Mouse (Mus musculus): ENCODE results near the gene Fam170b.

The Fam170b gene

GRCm38 (mm10) chr14:32827994-32828650, 5.6 kb upstream of the Fam170b start:
- no peak for DNase-seq

GRCm38 (mm10) chr14:32835181-32835580, 1.4 kb downstream of the Fam170b start:
- peak in 1 of 2 experiments; percentile 27 for DNase-seq

GRCm38 (mm10) chr14:32835596-32835995, 1.8 kb downstream of the Fam170b start:
- DNase-seq = peak; percentile 53

GRCm38 (mm10) chr14:32836191-32836590, 2.4 kb downstream of the Fam170b start:
- DNase-seq = no peak

- DNase-seq = no peak
Measured at GRCm38 (mm10) chr14:32842052-32842451, 8.3 kb downstream of the Fam170b start.

- DNase-seq = no peak
Measured at GRCm38 (mm10) chr14:32854059-32854458, 20.3 kb downstream of the Fam170b start.

- DNase-seq = no peak
Measured at GRCm38 (mm10) chr14:32856246-32856645, 22.5 kb downstream of the Fam170b start.

GRCm38 (mm10) chr14:32856681-32857328, 23.0 kb downstream of the Fam170b start, which contains the start of gene Vstm4:
Vstm4 (plus strand) TSS chr14:32856756.
- DNase-seq = peak; percentile 61 to 70

GRCm38 (mm10) chr14:32858361-32858760, 24.6 kb downstream of the Fam170b start:
- no peak for DNase-seq

- no peak for DNase-seq
Measured at GRCm38 (mm10) chr14:32858941-32859510, 25.3 kb downstream of the Fam170b start.

GRCm38 (mm10) chr14:32859831-32860569, 26.2 kb downstream of the Fam170b start:
- no peak for DNase-seq

GRCm38 (mm10) chr14:32861149-32861581, 27.4 kb downstream of the Fam170b start:
- no peak for DNase-seq

GRCm38 (mm10) chr14:32861656-32862055, 27.9 kb downstream of the Fam170b start:
- DNase-seq = no peak

- no peak for DNase-seq
Measured at GRCm38 (mm10) chr14:32865331-32865730, 31.6 kb downstream of the Fam170b start.

- DNase-seq = no peak
Measured at GRCm38 (mm10) chr14:32871963-32872362, 38.2 kb downstream of the Fam170b start.

GRCm38 (mm10) chr14:32877549-32877948, 43.8 kb downstream of the Fam170b start:
- no peak for DNase-seq

- no peak for DNase-seq
Measured at GRCm38 (mm10) chr14:32880332-32880731, 46.6 kb downstream of the Fam170b start.

GRCm38 (mm10) chr14:32881693-32882092, 47.9 kb downstream of the Fam170b start:
- no peak for DNase-seq

Data from cerebellum, postnatal 25 days (tissue).